Mouse (Mus musculus) common myeloid progenitor, adult 5-6 weeks (primary cell): ENCODE data around the gene Mpp2. TPM values are rescaled to one million over a fixed set of nuclear protein-coding genes. Genes with fewer than 3 reads are reported as not detected.

Source experiments
- ATAC-seq: replicated peaks from 2 replicates; pipeline ENCODE4 v1.8.0; 2016; ENCODE audit warnings: low read depth, mild to moderate bottlenecking, moderate TSS enrichment, inconsistent platforms; ENCODE audit not compliant: poor library complexity, severe bottlenecking
- total RNA-seq: library from RNA; stranded (forward); fragments of 200-1000, 187-1606 nt; gene quantifications from 2 replicates; pipeline ENCODE4 v1.2.3, GENCODE M21; 2017

Gene Mpp2
- 0.50 and 0.58 TPM in 2 replicates for total RNA-seq

DNA sequence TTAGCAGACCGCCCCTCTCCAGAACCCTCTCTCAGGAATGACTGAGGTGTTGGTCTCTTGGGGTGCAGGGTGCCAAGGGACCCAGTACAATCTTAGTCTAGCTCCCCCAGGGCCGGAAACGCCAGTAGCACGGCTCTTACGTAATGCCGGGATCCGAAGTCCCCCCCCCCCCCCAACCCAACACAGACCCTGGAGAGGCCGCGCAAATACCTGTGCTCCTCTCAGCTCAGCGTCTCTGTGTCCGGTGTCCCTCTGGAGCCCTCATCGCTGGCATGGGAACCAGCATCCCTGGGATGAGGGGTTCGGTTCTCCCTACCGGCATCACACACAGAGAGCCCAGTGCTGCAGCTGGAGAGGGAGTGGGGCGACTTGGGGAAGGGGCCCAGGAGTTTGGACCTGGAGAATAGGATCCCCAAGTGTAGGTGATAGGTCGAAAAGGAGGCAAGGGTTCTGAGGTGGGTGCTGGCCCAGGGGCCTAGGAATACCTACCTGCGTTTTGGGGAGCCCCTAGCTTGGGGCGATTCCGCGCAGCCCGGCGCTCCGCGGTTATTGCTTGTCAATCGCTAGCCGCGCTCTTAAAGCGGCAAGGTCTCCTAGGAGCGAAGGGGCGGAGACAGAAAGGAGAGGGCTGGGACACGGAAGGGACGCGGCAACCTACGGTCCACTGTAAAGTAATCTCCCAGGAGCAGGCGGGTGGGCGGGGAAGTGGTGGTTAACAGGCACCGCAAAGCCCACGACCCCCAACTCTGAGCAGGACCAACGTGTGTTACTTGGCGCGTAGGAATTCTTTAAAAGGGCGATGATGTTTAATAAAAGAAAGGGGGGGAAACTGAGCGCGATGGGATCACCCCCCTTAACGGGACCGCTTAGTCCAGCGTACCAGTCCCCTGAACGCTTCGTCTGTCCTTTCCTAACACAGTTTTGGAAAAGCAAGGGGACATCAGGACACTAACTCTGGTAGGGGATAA is at the start of gene Mpp2:
Mpp2 (minus strand) TSS at position 585 of the 968 bp plus-strand sequence.
- ATAC-seq, result peak; percentile 57

DNA sequence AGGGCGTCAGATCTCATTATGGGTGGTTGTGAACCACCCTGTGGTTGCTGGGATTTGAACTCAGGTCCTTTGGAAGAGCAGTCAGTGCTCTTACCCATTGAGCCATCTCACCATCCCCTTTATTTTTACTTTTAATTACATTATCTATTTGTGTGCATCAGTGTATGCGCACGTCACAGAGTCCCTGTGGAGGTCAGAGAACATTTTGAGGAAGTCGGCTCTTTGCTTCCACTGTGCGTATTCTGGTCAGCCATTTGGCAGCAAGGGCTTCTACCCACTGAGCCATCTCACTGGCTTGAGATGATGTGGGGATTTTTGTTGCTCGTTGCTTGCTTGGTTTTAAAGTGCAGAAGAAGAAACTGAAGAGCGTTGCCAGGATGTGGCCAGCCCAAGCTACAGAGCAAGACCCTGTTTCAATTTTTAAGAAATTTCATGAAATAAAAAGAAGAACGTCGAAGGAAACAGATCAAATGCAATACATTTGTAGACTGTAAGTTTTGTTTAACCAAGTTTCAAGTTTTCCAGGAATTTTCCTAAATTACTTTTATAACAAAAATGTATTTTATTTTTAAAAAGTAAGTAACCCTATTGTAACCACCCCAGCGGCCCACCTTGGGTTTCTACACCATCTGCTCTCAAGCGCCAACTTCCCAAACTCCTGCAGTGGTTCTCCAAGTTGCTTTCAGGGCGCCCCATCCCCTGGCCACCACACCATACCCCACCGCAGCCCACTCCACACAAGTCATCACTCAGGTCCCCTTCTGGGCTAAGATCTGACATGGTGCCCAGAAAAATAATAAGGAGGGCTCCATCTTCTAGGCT is 49.5 kb upstream of the Mpp2 start:
- peak; percentile 78 for ATAC-seq

DNA sequence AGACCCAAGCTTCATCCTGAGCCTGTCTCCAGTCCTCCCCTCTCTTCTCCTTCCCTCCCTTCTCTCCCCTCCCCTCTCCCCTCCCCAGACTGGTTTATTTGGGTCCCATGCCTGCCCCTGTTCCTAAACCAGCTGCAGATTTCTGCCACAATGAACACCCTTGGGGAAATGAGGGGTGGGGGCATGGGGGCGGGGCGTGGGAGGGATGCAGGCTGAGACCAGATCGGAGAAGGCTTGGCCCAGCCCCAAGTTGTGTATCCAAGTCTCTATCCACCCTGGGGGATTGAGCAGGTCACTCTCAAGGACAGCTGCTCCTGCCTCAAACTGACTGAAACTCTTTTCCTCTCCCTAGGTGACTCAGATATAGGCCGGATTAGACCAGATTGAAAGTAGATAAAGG is 46.2 kb upstream of the Mpp2 start:
- no peak for ATAC-seq

DNA sequence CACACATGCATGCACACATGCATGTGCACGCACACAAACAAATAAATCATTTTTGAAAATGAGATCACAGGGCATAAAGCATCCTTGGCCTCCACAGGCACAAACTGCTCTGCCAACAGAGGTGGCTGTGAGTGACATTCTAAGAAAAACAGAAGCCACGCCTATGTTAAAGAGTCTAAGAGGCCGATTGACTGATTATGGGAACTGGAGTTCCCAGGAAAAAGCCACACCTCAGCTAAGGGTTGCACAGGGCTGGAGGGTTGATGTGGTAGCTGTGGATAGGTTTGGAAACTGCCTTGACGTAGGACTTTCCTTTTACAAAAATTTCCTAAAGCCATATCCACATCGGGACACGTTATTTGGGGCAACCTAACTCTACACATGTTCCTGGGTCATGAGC is 29.1 kb upstream of the Mpp2 start:
- ATAC-seq, result no peak

DNA sequence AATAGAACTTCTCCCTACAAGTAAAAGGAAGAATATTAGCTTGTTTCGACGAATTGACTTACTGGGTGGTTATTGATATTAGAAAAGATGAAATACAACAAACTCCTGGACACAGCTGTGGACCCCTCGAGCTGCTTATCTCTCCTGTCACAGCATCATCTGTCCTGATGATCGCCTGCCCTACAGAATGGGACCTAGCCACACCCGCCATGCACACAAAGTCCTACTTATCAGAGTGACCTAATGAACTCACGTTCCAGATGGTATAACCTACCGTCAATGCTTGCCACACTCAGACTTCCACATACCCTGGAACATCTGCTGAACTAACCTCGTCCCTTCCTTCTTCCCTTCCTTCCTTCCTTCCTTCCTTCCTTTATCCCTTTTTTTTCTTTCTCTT is 27.9 kb upstream of the Mpp2 start:
- no peak for ATAC-seq

DNA sequence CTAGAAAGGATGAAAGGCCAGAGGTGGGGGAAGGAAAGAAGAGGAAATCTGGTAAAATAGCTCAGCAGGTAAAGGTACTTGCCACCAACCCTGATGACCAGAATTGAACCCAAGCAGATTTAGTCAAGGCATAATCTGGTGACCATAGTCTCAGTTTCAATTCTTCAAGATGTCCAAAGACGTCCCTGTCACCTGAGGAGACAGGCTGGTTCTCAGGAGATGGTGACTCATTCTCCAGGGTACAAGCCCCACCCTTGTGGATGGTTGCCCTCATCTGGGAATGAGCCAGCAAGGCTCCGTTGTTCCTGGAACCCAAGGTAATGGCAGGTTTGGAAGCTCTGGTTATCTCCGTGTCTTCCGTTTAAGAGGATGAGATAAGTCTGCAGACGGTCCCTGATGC is 23.3 kb upstream of the Mpp2 start:
- ATAC-seq, result no peak

DNA sequence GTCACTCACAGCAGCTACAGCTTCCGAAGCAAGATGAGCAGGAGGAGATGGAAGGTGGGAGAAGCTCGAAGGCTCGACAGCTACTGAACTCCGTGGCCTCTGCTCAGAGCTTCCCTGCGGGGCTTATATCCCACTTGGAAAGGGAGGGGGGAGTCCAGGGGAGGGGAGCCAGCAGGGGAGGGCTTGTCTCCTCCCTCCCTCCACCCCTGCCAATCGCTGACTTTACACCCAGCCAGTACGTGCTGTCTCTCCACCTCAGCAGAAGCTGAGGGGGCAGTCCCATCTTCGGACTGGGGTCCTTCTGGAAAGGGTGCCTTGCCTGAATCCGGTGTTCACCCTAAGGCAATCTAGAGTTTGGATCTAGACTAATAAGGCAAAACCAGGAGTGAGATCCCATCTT is 19.4 kb upstream of the Mpp2 start, which contains the start of gene Pyy:
Pyy (minus strand) TSS at position 101 of the 400 bp plus-strand sequence.
- ATAC-seq, result no peak

DNA sequence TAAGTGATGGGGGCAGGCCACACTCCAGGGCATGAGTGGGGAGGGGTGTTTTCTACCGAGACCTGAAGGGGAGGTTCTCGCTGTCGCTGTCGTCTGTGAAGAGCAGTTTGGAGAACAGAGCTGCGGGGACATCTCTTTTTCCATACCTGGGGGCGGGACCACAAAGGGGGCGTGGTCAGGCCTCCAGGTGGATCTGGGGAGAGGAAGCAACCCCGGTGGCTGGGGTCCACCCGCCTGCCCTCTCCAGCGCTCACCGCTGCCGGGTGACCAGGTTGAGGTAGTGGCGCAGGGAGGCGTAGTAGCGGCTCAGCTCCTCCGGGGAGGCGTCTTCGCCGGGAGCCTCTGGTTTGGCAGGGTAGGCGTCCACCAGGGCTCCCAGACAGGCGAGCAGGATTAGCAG is 18.6 kb upstream of the Mpp2 start:
- no peak for ATAC-seq

DNA sequence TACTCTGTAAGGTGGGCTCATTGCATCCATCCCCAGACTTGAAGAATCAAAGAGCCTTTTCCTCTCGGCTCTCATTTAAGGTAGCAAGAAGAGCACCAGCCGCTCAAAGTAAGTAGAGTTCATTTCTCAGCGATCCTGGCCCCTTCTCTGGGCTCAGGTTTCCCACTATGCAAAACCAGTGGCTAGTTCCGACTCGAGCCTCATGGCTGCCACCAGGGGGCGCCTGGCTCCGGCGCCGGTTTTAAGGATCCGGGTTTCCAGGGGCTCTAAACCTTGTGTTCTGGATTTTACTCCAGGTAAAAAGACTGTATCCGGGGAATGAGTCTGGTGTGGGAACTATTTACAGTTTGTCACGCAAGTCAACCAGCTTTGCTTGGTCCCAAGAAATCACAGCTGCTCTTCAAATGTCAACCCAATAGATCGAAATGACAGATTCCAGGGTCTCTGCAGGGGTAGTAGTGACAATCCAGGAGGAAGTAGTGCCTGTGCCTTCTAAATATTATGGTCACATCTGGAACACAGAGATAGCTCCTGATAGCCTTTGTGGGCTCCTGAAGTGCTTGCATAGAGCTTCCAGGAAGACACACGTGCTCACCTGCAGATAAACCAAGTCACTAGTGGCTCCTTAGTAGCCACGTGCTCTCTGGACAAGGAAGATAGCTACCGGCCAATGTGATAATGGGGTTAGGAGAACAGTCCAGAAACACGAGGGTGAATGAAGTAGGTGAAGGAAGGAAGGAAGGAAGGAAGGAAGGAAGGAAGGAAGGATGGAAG is 14.4 kb upstream of the Mpp2 start:
- ATAC-seq, result peak; percentile 64; the same call in 1 of the 2 replicates

DNA sequence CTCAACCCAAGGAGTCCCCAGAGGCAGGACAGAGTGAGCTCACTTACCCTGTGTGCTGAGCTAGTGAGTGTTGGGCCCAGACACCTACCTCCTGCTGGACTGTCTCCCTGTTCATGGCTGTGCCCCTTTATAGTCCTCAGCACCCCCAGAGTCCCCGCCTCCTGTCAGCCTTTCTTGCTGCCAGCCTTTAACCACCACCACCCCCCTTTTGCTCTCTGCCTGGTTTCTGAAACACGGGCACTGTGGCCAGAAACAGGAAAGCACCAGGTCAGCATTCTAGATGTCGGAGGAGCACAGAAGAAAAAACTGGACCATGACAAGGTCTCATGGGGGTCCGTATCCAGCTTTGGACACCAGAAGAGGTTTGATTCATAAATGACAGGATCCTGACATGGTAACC is 12.9 kb upstream of the Mpp2 start, which contains the start of gene Ppy:
Ppy (minus strand) TSS at position 101 of the 400 bp plus-strand sequence.
- ATAC-seq, result no peak

DNA sequence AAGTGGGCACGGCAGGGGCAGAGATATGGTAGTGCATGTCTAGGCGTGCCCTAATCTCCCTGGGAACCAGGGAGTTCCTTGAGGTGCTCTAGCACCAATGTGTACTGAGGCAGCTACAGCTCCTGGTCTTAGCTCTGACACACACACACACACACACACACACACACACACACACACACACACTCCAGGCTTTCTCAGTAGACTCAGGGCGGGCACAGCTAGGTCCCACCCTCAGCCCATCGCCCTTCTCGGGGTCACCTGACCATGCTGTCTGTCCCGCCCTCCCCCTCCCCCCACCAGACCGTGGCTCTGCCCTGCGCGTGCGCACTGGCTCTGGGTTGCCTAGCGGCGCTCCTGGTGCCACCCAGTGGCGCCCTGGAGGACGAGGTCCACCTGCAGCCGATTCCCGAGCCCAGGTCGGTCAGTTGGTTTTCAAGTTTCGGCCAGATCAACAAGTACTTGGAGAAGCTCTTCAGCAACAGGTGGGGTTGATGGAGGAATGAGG is 8.6 kb upstream of the Mpp2 start:
- peak; percentile 80 for ATAC-seq

DNA sequence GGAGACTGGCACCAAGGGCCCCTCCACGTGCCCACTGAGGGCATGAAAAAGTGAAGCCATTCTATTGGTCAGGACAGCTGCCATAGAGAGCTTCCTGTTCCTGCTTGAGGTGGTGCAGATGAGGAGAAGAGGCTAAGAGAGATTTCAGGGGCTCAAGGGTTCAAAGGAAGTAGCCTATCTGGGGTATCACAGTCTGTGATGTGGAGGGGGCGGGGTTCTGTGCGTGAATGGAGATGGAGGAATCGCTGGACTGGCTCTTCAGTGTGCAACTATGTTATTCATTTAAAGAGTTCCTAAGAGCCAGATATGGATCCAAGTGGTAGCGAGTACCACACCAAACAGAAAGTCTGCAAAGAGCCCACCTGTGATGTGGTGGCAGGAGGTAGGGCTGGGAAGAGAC is 8.1 kb upstream of the Mpp2 start:
- ATAC-seq, result peak; percentile 4; the same call in 1 of the 2 replicates

DNA sequence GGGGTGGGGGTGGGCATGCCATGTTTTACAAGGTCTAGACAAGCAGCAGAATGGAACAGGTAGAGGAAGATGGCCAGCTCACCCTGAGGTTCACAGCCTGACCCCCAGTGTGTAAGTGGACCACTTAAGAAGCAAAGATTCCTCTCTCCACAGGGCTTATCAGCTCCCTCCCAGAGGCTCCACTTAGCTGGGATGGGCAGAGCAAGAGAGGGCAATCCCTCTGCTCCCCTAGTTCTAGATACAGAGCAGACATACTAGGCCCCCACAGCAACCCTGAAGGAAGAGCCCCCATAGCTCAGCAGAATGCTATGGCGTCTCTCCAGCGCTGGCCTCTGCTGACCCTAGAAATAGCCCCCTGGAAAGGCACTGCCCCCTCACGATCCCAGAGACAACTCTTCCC is 7.4 kb upstream of the Mpp2 start:
- ATAC-seq, result no peak

DNA sequence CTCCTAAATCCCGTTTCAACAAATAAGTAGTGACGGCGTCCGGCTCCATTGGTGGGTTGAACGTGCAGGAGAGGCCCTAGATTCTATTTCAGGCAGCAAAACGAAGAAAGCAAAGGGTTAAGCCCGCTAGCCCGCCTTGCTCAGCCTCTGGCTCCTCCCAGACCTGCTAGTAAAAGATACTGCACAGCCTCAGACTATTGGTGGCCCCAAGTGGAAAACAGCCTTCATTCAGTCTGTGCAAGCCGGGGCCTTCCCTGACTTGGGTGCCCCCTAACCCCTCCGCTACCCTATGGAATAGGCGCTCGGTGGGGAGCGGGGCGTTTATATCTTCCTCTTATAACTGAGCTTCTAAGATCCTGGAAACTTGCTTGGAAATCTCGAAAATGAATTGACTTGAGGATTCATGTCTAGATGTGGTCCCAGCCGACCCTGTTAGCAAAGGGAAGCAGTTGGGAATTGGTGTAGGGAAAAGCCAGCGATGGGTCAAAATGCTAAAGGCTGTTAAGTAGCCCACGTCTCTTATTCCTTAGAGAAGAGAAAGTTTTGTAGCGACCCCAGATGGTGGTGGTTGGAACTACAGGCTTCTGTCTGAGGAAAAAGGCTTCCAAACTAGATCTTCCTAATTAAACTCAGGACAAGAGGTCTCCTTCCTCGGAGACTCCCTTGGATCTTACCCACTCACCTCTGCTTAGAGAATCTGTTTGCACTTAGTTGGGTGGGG is 933 bp upstream of the Mpp2 start:
- ATAC-seq, result peak; percentile 69

DNA sequence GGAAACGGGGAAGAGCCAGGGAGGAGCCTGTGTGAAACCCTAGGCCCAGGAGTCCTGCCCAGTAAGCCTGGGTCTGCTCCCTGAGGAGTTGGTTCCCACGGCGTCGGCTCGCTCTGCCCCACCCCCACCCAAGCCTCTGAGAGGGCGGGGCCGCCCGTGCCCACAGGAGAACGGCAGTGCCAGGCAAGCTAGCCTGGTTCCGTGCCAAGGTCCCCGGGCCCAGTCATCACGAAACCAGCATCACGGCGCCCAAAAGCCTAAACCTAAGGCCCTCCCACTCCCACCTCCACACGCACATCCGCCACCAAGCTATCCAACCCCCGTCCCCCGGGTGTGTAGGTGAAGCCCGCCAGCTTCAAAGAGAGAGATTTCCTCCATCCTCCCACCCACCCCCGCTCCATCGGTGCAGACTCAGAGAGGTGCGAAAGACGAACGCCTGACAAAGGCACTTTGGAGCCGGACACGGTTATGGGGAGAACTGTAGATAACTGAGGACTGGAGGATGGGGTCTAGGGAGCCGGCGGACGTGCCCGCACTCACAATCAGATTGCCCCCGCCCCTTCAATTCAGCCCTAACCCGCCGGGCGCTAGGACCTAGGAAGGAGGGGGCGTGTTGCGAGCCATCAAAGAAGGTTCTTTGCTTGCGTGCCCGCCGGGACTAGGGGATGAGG is 1.1 kb downstream of the Mpp2 start:
- peak; percentile 23 for ATAC-seq

DNA sequence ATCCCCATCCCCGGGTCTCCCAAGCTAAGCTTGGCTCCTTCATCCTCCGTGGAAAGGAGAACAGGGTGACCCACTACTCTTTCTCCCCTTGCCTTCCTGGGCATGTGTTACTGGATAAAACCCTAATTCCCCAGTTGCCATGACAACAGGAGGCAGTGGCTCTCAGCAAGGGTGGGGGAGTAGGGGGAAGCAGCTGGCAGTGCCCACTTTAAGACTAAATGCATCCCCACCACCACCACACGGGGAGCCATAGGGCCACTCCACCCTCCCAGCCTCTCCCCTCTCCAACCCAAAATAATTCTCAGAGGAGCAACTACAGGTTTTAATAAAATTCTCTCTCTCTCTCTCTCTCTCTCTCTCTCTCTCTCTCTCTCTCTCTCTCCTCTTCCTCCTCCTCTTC is 2.0 kb downstream of the Mpp2 start:
- ATAC-seq, result peak; percentile 42

DNA sequence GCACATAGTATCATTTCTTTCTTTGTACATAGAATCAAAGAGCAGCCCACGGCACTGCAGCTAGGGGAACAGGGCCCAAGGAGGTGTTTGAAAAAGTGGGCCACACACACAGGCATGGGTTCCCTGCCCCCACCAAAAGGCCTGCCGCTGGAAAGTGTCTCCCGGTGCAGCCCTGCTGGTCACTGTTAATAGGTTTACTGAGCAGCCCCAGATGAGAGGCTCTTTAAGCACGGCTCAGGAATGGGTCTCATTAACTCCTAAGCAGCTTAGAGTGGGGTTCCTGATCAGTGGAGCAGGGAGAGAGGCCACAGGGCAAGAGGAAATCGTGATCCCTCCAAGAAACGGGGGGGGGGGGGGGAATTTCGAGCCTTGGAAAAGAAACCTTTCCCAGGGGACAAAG is 4.2 kb downstream of the Mpp2 start:
- ATAC-seq, result no peak

DNA sequence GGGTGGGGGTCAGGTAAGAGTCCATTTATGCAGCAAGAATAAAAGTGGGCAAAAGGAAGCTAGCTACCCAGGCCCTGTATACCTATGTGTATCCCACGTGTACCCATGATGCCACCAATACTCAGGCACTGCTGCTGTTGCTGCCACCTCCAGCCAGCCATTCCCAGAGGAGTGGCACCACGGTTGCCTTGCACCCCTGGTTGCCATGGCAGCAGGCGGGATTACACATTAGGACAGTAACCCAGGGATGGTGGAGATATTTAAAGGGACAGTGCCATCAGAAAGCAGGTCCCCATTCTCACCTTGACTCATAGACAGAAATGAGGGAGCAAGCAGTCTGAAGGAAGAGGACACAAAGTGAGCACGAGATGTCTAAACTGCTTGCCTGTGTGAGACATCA is 5.1 kb downstream of the Mpp2 start:
- no peak for ATAC-seq

DNA sequence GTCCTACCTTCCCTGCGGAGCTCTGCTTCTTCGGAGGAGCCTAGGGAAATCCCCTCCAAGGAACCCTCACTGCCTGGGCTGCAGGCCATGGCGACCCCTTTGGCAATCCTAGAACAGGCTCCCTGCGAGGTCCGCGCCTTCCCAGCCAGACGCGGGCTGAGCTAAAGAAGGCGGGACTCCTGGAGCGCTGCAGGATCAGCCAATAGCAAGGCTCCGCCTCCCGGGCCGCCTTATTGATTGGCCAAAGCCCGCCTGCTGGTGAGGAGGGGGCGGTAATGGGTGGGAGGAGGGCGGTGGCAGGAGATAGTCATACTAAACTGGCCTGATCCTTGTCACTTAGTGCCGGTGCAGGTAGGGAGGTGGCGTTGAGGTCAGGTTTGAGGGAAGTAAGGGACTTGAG is 6.0 kb downstream of the Mpp2 start:
- ATAC-seq, result no peak
